Mouse (Mus musculus): Measurements from ENCODE around the gene Olfr156. TPM values are rescaled to one million over a fixed set of nuclear protein-coding genes. Genes with fewer than 3 reads are reported as not detected.

Gene Olfr156
- polyA plus RNA-seq (2012; rRNA removed), result not detected in 2 replicates

DNA sequence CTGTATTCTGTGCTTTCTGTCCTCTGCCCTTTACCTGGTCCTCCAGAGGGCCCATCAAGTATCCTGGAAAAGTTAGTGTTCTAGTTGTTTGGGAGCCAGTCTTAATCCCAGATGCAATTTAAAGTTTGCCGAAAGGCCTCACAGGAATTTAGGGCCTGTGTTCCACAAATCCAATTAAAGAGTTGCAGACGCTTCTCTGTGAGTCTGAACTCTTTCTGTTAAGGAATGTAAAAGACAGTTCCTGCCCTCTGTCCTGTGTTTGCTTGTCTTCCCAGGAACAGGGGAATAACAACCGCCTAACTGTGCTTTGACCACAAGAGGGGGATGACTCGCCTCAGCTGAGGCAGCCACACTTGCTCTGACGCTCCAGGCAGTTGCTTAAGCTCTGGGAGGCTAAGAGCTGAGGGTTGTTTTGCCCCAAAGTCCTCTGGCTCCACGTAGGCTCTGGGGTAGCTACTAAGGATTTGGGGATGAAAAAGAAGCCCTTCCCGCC lies at the start of gene Olfr156:
Olfr156 (minus strand) TSS at position 51 of the 493 bp plus-strand sequence.

DNA sequence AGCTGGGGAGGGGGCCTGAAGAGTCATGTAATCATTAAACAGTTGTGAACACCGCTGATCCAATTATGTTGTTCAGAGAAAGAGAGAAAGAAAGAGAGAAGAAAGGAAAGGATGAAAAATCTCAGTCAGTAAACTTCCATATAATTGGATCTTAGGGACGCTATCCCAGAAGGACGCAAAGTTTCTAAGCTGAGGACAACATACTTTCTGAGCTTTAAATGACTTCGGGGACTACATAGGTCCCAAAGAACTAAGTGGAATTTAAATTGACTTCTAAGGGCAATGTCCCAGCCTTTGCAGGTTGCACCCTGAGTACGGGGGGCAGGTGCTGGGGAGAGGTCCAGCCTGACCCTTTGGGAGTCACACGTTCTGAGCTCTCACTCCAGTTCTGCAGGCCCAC lies 27.6 kb upstream of the Olfr156 start, which contains the start of gene Olfr155:
Olfr155 (plus strand) TSS at position 301 of the 400 bp plus-strand sequence.

DNA sequence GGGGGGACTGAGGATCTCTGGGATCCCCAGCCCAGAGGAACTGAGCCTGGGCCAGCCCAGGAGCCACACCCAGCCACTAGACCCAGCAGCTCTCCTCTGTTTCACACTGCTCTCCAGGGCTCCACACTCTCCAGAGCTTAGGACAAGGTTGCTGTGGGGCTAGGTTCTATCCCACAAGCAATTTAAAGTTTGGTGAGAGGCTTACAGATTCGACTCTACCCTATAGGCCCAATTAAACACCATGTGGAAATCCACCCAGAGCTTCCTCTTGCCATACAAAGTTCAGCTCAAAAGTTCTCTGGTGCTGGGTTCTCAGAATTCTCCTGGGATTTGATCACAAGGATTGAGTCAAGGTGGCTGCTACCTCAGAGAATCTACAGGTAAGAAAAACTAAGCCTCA lies 16.4 kb upstream of the Olfr156 start, which contains the start of gene Olfr157:
Olfr157 (minus strand) TSS at position 101 of the 400 bp plus-strand sequence.

DNA sequence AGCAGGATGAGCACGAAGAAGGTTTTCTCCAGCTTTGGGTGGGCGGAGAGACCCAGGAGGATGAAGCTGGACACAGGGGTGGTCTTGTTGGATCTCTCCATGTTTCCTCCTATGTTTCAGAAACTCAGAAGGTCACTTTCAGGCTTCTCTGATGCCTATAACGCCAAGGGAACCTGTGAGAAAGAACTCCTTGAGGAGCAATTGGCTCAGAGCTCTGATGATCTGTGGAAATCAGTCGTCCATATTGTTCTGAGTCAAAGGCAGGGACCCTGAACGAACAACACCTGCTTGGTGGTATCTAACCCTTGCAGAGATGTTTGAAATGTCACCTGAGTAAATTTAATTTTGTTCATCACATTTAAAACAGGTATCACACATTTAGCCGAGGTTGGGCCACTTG lies 52.8 kb downstream of the Olfr156 start, which contains the start of gene Olfr159:
Olfr159 (minus strand) TSS at position 101 of the 400 bp plus-strand sequence.

Other genes starting within 250 kb of the Olfr156 start
- 55.7 and 57.0 TPM in 2 replicates for gene Rgp1, start 245.2 kb downstream of the Olfr156 start, polyA plus RNA-seq (2012; rRNA removed)
- 82.9 and 90.4 TPM in 2 replicates for gene Gba2, start 245.0 kb downstream of the Olfr156 start, polyA plus RNA-seq (2012; rRNA removed)
- gene Msmp, start 239.4 kb downstream of the Olfr156 start, polyA plus RNA-seq (2012; rRNA removed), result not detected in 2 replicates
- 69.8 and 78.3 TPM in 2 replicates for gene Npr2, start 192.0 kb downstream of the Olfr156 start, polyA plus RNA-seq (2012; rRNA removed)
- gene Spag8, start 170.3 kb downstream of the Olfr156 start, polyA plus RNA-seq (2012; rRNA removed), result 6.6 and 7.9 TPM in 2 replicates
- 56.9 and 57.8 TPM in 2 replicates for gene Hint2, start 167.4 kb downstream of the Olfr156 start, polyA plus RNA-seq (2012; rRNA removed)
- gene Tmem8b, start 154.9 kb downstream of the Olfr156 start, polyA plus RNA-seq (2012; rRNA removed), result 23.4 and 26.5 TPM in 2 replicates
- gene Fam221b, start 154.8 kb downstream of the Olfr156 start, polyA plus RNA-seq (2012; rRNA removed), result 0.30 and 0.37 TPM in 2 replicates
- gene Olfr70, start 123.1 kb downstream of the Olfr156 start, polyA plus RNA-seq (2012; rRNA removed), result not detected in 2 replicates
- gene Olfr71, start 113.6 kb downstream of the Olfr156 start, polyA plus RNA-seq (2012; rRNA removed), result not detected in 2 replicates
- 0.37 and 0.76 TPM in 2 replicates for gene Hrct1, start 96.7 kb downstream of the Olfr156 start, polyA plus RNA-seq (2012; rRNA removed)
- 0.09 and 0.16 TPM in 2 replicates for gene Spaar, start 93.9 kb downstream of the Olfr156 start, polyA plus RNA-seq (2012; rRNA removed)
- gene Olfr159, start 52.9 kb downstream of the Olfr156 start, polyA plus RNA-seq (2012; rRNA removed), result not detected in 2 replicates
- not detected in 2 replicates for gene Olfr157, start 16.3 kb upstream of the Olfr156 start, polyA plus RNA-seq (2012; rRNA removed)
- not detected in 2 replicates for gene Olfr155, start 27.7 kb upstream of the Olfr156 start, polyA plus RNA-seq (2012; rRNA removed)
- 17.9 and 28.9 TPM in 2 replicates for gene Reck, start 51.6 kb upstream of the Olfr156 start, polyA plus RNA-seq (2012; rRNA removed)
- 24.4 and 31.2 TPM in 2 replicates for gene Glipr2, start 133.5 kb upstream of the Olfr156 start, polyA plus RNA-seq (2012; rRNA removed)
- 0.12 and 0.24 TPM in 2 replicates for gene Ccin, start 159.6 kb upstream of the Olfr156 start, polyA plus RNA-seq (2012; rRNA removed)
- 471 and 505 TPM in 2 replicates for gene Clta, start 180.6 kb upstream of the Olfr156 start, polyA plus RNA-seq (2012; rRNA removed)